Mouse (Mus musculus) erythroblast, adult 5-6 weeks (primary cell): Measurements from ENCODE around the gene Rbfox2. TPM values are rescaled to one million over a fixed set of nuclear protein-coding genes. Genes with fewer than 3 reads are reported as not detected.

Source experiments
- ATAC-seq: replicated peaks from 2 replicates; pipeline ENCODE4 v1.8.0; 2016; ENCODE audit warnings: moderate number of reproducible peaks, mild to moderate bottlenecking, moderate TSS enrichment, inconsistent platforms; ENCODE audit not compliant: poor library complexity, low FRiP score, severe bottlenecking
- total RNA-seq, 2 experiments: library from RNA; stranded (forward) in 1 of 2; stranded (reverse) in 1 of 2; fragments of 150-400 nt in 1 of 2; fragments of 200-764, 138-1000 nt in 1 of 2; gene quantifications; 2 replicates each; pipeline versions ENCODE4 v1.2.3 to v1.2.4; 2015 to 2017; ENCODE audit warnings: low replicate concordance in 2 of 2

Gene Rbfox2
- total RNA-seq, 2 experiments from 2014 or later: not detected

DNA sequence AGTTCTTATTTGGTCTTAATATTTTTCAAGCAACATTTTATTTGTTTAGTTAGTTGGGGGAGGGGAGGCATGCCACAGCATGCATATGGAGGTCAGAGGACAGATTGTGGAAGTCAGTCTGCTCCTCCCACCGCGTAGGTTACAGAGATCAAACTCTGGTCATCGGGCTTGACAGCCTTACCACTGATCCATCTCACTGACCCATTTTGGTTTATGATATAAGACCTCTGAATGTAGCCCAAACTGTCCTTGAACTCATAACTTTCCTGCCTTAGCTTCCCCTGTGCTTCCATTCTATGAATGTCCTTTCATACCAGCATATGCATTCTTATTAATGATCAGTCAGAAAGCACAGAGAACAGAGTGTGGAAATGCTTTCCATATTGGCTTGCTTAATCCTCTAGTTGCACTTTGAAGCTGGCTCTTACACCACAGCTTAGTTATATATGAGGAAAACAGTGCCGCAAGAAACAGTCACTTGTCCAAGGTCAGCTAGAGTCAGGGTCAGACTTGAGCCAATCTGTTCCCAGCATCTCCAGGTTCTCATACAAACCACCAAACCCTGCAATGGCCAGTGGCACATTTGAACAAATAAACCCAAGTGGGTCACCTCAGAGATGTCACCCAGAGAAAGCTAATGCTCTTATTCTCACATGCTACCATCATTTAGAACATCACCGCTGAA, 62.8 kb downstream of the Rbfox2 start:
- ATAC-seq: no peak

DNA sequence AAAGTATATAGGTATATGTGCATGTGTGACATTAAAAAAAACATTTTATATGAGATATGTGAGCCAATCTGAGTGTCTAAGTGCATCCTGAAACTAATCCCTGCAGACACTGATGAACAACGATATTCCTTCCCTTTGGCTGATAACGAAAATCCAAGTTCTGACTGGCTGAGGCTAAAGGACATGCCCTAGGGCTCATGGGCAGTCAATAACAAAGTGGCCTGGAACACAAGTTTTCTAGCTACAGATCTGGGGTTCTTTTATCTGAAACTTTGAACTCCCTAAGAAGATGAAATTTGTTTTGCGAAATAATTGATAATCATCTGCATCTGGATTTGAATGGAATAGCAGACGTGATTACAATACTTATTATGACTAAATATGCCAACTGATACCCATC, 66.2 kb downstream of the Rbfox2 start:
- no peak for ATAC-seq

DNA sequence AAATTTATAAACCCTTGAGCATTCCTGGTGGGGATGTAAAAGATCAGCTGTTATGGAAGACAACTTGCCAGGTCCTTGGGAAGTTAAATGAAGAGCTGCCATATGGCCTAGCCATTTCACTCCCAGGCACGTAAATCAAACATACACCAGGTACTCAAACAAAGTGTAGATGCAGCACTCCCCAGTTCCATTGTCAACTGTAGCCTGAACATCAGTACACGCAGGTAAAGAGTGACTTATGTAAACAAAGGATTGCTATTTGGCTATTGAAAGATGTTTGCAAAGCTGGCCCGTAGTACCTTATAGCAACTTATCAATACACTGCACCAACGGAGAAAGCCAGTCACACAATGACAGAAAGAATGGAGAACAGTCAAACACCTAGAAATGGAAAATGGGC, 67.2 kb downstream of the Rbfox2 start:
- no peak for ATAC-seq

DNA sequence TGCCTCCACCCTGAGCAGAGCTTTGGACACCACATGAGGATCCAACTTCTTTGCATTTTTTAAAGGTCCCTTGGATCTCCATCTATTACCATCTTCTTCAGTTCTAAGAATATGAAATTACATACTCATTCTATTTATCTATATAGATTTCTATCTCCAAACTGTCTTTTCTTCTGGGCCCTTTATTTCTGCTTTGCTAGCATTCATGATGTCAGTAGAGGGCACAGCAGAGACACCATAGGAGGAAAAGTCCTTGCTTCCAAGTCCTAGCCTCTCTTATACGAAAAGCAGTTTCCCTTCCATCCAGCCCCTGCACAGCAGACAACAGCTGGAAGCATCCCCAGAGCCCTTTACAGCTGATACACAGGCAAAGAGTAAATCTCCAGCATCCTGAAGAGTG, 69.1 kb downstream of the Rbfox2 start:
- no peak for ATAC-seq

DNA sequence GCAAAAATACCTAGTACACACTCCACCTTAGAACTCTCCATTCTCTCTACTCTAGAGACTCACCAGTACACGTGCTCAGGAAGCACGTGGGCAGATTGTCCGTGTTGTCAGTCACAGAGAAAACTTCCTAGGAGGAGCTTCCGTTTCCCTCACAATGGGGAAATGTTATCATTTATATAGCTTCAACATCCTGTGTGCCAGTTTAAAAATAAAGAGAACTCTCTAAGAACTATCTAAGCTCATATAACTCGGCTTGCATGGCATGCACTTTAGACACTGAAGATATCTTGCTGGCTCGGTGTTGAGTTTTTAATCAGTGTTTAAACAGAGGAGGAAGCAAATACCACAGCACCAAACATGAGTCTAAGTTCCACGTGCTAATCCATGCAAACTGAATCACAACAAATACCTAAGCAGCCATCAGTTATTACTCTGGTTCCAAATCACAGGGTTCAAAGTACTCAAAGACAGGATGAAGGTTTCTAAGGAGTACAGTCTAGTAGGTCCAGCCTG, 70.7 kb downstream of the Rbfox2 start:
- no peak for ATAC-seq

DNA sequence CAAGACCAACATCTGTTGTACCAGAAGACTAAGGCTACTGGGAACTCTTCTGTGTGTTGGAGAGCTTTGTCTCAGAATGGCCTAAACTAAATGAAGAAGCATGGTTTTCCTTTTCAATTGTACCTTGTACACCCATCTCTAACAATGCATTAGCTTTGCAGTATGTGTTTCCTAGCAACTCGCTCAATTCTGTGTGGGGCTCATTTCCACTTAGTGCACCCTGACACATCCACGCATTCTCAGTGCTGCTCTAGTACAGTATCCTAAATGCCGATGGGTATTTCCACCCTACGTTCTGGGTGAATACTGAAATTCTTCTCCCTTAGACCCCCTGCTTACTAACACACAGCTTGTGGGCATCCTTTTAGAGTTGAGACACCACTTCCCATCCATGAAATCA, 71.3 kb downstream of the Rbfox2 start:
- ATAC-seq: no peak

DNA sequence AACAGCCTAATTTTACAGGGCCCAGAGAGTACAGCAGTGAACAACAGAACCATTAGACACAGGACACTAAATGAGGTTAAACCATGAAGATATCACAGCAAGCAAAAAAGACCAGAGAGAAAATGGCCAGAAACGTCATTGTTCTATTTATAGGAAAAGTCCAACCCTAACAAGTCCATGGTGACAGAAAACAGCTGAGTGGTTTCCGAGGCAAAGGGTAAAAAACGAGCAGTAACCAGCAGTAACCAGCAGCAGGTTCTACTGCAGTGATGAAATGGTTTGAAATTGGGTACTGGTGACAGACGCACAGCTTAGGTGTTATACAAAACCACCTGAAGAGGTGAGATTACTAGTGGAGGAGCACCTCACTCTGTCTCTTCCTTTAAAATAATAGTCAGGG, 72.5 kb downstream of the Rbfox2 start:
- no peak for ATAC-seq

DNA sequence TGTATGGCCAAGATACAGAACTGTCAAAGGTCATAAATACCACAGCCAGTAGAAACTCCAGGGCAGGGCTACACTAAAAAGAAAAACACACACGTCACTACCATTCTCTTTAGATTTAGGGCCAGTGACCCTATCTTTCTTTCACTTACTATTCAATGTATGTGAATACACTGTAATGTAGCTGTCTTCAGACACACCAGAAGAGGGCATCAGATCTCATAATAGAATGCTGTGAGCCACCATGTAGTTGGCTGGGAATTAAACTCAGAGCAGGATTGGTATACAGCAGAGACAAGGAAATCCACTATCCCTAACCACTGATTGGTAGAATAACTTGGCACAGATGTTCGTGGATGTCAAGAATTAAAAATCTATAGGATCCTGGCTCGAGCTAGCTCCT, 76.7 kb downstream of the Rbfox2 start:
- no peak for ATAC-seq

DNA sequence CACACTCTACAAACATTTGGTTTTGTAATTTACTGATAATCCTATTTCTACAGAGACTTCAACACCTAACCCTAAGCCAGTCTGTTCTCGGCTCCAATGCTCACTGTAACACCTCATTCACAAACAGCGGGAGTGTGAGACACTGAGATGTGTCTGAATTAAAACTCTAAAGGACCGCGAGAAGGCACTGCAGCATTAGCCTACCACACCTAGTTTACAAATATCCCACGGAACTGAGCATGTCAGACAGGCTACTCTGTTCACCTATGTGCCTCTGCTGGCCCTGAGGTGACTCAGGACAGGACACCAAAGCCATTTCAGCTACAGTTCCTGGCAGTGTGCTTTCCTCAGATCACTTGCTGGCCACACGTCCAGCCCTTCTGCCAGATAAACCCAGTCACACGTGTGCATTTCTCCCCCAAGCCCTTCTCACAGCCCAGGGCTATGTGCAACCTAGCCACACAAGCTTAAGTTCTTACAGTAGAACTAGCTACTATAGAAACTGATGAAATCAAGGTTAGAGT, 79.9 kb downstream of the Rbfox2 start:
- ATAC-seq: no peak

DNA sequence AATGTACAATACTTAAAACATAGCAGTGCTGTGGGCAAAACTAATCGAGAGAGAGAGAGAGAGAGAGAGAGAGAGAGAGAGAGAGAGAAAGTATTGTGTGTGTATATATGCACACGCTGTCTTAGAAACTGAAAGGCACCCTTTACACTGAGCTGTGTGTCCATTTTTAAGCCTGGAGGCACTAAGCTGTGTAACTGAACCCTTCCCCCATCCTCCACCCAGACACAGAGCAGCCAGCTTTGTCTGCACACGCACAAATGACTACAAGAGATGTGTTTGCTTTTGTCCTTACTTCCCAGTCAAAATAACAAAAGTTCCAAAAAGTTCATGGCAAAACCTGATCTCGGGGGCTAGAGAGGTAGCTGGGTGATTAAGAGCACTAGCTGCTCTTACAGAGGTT, 80.9 kb downstream of the Rbfox2 start:
- ATAC-seq: no peak

DNA sequence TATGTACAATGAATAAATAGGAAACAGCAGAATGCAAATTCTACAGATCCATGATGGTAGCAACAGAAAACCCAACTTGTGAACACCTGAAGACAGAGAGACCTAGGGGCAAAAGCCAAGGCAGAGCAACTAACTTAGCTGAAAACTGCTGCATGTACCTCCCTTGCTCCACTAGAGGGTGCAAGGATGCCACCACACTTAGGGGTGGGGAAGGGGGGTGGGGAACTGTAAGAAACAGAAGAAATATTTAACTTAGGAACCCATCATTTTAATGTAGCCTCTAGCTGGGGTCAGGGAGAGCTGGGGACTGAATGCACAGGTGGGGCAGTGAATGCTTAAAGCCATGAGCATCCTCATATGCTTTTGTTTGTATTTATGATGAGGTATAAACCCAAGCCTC, 81.5 kb downstream of the Rbfox2 start:
- ATAC-seq: no peak

DNA sequence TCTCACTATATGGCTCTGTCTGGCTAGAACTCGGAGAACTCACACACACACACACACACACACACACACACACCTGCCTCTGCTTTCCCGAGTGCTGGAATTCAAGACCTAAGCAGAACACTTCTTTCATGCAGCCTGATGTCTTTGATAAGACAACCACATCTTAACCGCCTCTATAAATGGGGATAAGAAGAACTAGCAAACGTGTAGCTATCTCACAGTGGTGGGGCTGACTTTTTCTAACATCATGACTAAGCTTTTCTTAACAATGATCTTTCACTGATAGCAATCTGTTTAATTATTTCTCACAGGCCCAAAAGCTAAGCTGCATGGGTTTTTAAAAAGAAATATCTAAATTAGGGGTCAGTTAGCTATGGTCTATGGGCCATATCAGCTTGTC, 86.0 kb downstream of the Rbfox2 start:
- no peak for ATAC-seq

DNA sequence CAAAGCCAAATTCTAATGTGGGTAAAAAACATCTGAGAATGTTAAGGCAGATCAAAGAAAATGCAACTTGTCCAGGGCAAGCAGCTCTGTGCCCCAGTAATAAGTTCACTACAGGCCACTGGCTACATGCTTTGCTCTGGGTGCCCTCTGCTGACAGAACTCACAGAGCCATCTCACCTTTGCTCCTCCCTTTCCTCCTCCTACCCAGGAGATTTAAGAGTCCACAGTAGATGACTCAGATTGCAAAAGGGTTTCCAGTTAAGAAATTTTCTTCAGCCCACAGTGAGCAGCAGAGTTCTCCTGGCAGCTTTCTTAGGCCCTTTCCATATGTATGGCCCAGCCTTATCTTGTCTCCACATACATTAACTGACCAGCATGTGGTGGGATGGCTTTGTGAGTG, 86.7 kb downstream of the Rbfox2 start:
- no peak for ATAC-seq

DNA sequence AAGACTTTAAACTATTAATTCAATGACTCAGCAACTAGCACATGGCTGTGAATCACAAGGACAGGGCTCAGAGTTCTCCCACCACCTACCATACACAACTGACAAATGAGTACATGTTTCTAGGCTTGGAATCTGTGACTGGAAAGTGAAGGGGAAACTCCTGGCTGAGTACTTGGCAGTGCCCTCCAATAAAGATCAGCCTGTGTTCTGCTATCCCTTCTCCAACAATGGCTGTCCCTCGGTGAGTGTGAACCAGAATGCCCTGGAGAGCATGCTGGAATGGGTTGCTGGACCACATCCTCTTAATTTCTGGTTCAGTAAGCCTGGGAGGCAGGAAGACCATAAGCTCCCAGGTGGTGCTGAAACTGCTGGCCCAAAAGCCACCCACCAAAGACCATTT, 87.2 kb downstream of the Rbfox2 start:
- ATAC-seq: no peak

DNA sequence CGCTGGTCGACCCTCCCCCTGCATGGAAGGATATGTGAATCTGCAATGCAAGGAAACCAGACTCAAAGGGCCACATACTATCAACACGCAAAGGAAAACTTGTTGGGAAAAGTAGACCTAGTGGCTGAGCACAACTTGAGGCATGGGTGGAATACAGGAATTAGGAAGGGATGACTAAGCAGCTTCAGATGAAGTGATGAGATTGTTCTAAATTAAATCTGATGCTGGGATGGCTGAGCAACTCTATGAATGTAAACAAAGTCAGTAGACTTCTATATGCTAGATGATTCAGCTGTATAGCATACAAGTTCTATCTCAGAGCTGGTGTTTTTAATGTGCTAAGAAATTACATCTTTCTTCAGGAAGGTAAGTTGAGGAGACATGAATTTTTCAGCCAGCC, 88.8 kb downstream of the Rbfox2 start:
- no peak for ATAC-seq

DNA sequence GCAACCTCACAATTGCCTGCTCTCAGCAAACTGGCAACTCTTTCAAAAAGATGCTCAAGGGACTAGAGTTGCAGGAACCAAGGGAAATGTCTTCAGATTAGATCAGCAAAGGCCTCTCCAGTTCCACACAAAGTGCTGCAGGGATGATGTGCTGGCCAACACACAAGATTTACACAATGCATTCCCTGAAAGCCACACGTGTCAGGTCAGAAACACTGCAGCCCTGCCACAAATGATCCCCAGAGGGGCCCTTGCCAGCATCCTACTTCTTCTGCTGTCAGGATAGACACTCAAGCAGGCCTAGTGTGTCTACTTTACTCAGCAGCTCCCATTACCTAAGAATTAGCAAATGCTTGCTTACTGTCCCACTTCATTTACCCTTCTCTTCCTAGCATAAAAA, 89.3 kb downstream of the Rbfox2 start:
- ATAC-seq: no peak

DNA sequence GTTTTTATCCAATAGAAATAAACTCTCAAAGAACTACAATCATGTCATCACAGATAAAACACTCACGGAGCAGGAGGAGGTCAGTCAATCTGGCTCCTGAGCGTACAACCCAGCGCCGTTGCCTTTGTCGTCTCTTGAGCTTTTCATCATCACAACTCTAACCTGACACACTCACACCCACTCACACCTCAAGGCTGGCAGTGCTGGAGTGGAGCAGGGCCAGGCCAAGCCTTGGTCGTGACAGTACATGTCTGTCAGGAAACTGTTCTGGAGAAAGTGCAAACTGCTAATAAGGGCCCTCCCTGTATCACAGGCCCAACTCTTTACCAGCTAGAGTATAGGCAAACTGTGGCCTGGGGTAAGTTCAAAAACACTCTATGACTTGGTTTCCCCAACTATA, 90.1 kb downstream of the Rbfox2 start:
- no peak for ATAC-seq

DNA sequence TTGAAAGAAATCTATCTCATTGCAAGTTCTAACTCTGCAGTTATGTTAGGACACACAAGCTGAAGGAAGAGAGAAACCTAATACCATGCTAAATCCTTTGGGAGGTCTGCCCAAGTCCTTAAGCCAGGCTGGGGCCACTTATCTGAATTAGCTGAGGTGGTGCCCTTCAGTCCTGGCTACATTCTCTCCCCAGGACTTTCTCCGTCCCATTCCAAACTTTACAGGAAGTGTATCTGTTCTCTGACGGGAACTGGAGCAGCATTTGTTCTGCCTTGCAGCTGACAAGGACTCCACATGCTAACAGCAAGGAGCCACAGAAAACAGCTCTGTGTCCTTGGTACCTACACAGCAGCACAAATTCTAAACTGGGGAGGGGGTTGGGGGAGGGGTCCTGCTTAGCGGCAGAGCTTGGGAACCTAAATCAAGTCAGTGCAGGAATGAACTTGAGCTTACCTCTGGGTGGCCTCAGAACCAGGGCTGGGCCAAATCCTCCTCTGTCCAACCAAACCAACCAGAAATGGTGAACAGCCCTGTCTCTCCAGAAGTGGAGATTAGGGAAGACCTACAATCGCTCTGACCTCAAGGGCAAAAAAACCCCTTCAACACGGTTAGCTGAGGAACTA, 91.5 kb downstream of the Rbfox2 start:
- no peak for ATAC-seq

DNA sequence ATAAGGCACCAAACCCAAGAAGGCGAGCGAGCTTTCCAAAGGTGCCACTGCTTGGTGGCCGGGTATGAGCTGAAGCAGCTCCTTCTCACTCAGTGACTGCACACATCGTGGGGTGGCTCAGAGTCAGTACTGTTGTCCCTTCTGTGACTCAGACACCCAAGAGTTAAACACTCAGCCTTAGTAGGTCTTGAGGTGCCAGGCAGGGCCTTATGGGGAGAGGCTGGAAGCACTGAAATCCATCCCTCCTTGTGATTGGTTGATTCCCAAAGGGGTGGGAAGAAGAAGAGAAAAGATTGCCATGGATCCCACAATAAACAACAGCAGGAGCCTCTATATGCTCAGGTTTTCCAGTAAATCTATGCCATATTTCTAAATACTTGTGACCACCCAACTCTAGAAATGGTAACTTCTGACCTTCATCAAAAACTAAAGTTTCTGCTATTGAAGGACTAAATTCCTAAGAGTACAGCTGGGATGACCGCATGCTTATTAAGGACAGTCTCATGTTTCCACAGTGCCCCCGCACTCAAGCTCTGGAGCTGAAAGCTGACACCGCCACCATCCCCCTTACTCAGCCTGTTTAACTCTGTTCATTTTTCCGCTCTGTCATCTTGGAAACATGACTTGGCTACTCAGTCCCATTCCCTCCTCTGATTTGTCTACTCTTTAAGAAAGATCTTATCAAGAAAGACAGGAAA, 92.2 kb downstream of the Rbfox2 start:
- no peak for ATAC-seq

DNA sequence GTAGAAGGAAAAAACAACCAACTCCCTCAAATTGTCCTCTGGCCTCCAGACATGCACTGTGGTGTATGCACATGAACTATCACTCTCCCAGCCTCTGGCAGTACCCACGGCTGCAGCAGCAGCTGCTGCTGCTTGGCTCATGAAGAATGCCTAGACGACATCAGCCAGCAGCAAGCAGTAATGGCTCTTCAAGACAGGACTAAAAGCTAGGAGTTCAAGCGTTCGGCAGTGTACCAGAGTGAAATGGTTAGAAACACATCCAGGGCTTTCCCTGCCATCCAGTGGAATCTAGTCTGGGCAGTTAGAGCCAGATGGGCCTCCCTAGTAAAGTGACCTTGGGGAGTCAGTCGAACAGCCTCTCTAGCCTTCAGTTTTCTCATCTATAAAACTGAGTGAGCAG, 93.0 kb downstream of the Rbfox2 start:
- no peak for ATAC-seq

DNA sequence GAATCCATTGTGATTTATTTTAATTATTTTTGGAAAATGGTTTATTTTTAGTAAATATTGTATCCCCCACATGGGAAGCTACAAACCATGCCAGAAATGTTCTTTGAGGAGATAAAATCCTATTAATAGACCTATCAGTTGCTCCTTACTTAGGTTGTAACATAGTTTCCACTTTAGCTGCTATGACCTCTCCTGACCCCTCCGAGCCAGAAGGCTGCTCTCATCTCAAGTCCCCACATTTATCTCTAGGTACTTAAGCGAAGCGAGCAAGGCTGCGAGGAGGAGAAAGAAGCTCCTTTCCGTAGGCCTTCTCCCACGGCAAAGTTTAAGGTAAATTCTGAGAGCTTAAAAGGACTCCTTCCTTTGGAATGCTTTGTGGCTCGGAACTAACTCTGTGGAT, 94.0 kb downstream of the Rbfox2 start:
- no peak for ATAC-seq
